Mouse (Mus musculus) layer of hippocampus, adult 18-20 months (tissue): ENCODE data around the gene Fbxl14. TPM values are rescaled to one million over a fixed set of nuclear protein-coding genes. Genes with fewer than 3 reads are reported as not detected.
"Not testable (repeated sequence)": the region's sequence is repeated elsewhere in the genome, so short reads cannot be mapped to it uniquely, and the experiment has no call there.

Source experiments
- DNase-seq, 2 experiments: peaks; one replicate each; pipeline ENCODE4 v3.0.0; 2022; ENCODE audit warnings: low spot score in 2 of 2
- long read RNA-seq: library from polyadenylated mRNA; stranded (forward); transcript quantifications from one replicate; pipeline ENCODE4 v2.0.0, GENCODE M21; 2021
- total RNA-seq, 2 experiments: library from RNA; stranded (reverse); gene quantifications; 2 replicates each; pipeline ENCODE4 v1.2.3; 2021

Gene Fbxl14
- 10 to 100 TPM; 38.6 to 40.1 TPM for total RNA-seq
- long read RNA-seq, transcript Fbxl14-201 (1 exons, 2,963 nt), result major isoform, 15 of 15 reads
- long read RNA-seq, partial matches to known transcripts, result 0 of 15 reads
- long read RNA-seq, other reads (novel, unspliced or antisense), result 0 of 15 reads

DNA sequence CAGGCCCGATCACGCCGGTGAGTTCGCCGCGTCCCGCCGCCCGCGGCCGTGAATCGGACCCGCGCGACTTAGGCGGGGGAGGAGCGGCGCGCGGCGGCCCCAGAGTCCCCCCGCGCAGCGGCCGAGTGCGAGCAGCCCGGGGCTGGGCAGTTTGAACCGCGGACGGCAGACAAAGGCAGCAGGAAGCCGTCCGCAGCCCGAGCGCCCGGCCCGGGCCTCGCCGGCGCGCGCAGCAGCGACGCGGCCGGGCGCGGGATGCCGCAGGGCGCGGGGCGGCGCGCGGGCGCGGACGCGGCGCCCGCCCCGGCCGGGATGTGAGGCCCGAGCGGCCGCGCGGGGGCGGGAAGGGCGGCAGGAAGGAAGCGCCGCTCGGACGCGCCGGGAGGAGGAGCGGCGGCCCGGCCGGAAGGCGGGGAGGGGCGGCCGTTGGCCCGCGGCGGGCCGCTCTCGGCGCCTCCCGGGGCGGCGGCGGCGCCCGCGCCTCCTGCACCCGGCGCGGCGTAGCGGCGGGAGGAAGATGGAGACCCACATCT lies at the start of gene Fbxl14:
Gene Fbxl14, plus strand, starts transcription at position 326 of the 533 bp plus-strand sequence.
- DNase-seq, result peak in 1 of 2 experiments; percentile 27

DNA sequence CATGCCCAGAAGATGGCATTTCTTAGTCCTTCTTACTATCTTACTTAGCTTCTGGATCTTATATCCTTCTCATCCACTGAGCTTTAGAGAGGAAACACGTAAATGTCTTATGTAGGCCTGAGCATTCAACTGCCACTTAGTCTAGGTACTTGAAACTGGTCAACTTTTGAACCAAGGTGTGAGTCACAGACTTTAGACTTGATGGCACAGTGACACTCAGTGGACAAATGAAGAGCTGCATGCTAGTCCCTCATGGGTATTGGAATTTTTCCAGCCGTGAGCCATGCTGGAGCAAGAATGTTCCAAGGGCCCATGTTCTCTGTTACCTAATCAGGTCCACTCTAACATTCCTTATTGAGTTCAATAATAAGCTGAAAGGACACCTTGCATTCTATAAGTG lies 49.0 kb upstream of the Fbxl14 start:
- DNase-seq, result peak; percentile 21 to 77

DNA sequence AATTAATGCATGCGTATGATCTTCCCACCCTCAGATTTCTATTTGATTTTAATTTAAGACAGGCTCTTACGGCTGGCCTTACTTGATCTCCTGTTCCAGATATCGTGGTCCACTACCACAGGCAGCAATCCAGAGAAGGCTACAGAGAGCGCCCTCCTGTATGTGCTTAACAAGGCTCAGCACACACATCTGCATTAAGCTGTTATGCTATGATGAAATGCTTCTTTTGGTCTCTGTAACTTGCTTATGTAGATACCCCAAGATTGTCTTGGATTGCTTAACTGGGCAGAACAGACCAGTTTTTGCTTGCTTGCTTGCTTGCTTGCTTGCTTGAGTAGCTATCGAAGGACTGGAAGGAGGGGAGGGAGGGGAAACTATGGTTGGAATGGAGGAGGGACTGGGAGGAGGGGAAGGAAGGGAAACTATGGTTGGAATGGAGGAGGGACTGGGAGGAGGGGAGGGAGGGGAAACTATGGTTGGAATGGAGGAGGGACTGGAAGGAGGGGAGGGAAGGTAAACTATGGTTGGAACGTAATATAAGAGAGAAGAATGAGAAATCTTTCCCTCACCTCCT lies 47.6 kb upstream of the Fbxl14 start:
- no peak for DNase-seq

DNA sequence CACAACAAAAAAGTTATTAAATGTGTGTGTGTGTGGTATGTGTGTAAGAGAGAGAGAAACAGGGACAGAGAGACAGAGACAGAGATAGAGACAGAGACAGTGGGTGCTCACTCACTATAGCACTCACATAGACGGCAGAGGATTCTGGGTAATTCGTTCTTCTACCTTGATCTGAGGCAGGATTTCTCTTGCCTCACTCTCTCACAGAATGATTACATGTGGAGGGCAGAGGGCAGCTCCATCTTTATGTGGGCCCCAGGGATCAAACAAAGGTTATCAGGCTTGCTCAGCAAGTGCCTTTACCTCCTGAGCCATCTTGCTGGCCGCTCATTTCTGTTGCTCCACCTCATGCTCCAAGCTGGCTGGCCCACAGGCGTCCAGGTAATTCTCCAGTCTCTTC lies 45.1 kb upstream of the Fbxl14 start:
- DNase-seq, result no peak

DNA sequence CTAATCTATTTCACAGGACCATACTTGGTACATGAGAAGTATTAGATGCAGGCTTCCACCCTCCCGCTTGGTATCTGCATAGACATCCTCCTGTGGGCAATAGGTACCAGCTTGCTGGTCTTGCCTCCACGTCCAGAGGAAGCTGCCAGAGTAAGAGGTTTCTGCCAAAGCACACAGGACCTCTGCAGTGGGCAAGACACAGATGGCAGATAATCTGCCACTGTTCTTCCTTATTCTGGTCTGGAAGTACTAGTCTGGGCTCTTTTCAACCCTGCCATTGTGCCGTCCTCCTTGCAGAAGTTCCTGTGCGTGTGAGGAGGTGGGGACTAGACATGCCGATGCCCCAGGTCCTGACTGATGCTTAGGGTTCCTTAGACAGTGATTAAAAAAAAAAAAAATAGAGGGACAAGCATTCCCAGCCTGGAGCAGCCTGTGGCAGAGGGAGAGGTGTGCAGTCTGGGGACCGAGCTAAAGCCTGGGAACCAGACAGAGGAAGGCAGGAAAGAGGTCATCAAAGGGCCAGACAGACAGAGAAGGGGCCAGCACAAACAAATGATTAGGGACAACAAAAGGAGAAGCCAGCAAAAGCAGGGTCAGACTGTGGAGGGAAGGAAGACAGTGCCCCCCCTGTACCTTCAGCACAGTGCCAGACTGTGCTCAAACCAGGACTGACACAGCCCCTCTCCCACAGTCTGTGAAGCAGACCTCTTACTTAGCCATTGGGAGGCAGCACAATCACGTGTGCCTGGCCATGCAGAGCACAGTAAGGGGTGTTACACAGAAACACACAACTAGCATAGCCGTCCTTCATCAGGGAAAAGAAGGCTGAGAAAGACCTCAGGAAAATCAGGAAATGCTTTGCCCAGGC lies 41.3 kb upstream of the Fbxl14 start:
- DNase-seq, result no peak

DNA sequence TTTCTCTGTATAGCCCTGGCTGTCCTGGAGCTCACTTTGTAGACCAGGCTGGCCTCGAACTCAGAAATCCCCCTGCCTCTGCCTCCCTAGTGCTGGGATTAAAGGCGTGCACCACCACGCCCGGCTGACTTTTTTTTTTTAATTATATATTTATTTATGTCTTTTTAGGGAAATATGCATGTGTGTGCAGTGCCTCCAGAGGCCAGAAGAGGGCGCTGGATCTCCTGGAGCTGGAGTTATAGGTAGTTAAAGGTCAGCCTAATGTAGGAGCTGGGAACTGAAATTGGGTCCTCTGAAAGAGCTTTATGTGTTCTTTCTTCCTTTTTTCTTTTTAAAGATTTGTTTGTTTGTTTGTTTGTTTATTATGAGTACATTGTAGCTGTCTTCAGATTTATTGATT lies 36.7 kb upstream of the Fbxl14 start:
- not testable (repeated sequence) for DNase-seq

DNA sequence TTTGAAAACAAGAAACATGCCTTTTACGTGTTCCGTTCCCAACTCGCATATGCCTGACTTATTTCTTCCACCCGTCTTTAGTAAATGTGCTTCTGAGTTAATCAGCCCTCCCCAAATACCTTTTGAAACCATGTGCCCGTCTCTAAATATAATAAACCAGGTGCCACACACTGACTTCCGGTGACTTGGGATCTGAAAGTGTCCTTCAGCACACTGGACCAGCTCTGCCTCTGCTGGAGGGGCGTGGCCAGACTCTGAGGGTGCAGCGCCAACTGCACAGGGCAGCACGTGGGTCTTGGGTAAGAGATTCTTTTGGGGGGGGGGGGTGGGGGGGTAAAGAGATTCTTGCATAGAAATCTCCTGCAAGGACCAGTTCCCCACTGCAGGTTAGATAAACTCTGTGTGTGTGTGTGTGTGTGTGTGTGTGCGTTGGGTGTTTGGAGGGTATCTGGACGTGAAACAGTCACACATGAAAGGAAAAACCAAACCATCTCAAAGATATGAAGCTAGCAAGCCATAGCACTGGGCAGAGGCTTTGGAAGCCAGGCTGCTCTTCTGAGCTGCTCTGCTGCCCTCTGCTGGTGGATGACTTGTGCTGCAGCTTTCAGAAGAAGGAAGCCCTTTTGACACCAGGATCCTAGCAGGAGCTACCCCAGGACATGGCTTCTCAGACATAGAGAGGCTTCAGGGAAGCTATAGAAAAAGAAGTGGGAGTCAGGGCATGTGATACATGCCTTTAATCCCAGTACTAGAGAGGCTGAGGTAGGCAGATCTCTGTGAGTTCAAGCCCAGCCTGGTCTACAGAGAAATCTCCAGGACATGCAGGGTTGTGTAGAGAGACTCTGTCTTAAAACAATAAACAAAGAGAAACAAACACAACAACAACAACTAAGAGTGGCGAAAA lies 35.5 kb upstream of the Fbxl14 start:
- DNase-seq, result peak; percentile 44 to 79

DNA sequence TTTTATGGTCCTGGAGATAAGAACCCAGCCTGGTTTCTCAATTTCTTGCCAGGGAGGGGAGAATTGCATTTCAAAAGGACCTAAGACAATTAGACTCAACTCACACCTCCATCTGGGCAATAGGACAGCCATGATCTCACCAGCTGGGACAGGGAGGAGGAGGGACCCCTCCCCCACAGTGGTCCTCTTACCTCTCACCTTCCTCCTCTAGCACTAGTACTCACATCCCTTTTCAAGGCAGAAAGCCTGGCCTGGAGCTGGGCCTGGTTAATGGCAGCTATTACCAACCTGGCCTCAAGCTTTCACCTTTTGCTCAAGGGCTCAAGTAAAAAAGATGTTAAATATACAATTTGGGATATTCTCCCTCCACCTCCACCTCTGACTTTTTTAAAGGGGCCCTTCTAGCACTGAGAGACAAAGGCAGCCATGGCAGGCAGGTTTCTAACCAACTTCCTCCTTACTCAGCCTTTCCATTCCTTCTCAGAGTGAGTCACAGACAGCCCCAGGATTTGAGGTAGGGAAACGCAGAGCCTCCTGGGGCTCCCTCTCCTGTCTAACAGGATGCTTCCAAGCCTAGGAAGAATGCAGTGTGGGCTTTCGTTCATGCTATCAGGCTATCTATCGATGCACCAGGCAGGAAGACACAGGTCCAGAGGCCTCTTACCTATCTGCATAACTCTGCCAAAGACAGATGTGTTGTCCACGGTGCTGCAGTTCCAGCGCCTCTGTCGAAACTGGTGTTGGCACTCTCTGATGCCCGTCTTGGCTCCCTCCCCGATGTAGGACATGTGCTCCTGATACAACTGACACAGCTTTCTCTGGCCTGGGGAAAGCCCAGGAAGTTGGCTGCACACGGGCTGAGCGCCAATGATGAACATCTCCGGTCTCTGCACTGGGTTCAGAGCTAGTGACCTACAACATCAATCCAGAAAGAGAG lies 33.5 kb upstream of the Fbxl14 start:
- no peak for DNase-seq

DNA sequence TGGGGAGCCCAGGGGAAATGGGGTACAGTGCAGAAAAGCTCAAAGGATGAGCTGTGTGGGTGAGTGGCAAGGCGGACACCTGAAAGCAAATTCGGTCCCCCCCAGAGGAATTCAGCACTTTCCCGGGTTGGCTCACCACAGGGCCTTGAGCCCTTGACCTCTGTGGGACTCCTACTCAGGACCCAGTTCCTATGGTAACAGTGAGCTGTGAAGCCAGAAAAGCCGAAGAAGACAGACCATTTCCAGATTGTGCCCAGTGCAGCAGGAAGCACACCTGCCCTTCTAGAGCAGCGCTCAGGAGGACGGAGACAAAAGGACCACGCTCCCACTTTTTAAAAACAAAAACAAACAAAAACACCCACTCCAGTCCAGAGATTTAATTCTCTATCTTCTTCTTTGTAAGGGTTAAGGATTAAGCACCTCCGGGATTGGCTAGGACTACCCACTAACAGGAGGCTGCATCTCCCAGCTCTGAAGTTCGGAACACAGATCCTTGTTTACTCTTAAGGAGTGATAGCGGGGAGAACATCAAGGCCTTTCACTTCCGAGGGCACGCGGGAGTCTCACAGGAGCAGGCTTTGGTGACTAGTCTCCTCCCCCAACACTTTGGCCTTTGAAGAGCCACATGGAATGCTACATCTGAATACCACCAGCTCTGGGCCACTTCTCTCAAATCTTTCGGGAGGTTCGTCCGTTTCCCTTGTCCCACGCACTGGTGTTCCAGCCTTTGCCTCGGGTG lies 31.0 kb upstream of the Fbxl14 start:
- DNase-seq, result no peak

DNA sequence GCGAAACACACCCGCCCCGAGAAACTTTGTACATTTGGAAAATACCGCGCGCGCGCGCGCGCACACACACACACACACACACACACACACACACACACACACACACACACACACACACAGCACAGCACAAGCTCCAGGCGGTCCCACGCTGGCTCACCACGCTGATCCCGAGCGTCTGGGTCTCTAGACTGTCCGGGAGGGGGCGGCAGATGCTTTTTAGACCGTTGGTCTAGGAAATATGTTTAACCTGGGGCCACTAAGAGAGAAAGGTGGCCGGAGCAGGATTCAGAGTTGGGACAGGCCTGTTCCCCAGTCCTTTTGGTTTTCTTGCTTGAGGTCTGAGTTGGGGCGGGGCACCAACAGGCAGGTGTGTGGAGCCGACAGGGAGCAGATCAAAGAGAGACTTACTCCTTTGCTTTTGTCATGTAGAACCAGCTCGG lies 30.4 kb upstream of the Fbxl14 start:
- DNase-seq, result no peak

DNA sequence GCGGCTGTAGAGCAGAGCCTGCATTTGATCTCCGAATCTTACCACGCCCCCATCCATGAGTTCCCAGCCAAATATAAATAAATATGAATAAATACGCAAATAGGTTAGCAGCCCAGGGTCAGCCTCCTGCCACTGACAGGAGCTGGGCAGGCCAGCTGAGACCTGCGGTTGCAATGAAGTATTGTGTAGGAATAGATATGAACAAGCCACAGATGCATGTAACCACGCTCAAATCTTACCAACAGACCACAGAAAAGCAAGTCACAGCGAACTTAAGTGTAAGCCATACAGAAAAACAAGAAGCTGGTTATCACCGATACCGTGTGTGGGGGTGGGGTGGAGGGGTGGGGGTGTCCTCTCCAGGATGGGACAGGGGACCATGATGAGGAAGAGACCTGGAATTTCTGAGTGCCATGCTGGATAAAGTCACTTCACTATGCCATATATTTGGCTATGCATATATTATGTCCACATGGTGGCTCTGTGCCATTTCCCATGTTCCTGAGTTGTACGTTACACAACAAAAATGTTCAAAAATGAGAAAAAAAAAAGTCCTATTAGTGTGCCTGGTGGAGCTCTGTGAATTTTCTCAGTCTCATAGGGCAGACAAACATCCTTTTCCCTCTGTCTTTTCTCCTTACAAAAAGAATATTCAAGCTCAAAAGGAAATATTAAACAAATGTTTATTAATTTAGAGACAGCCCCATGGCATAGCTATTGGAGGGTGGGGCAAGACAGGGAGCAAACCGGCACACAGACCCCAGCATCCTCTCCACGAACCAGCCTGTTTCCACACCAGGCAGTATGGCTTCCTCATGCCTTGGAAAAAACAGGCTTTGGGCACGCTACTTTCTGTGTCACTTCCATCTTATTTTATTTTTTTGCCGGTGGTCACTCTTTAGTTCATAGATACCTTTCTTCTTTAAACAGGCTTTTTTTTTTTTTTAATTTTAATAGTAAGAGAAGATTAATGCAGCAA lies 28.2 kb upstream of the Fbxl14 start:
- no peak for DNase-seq

DNA sequence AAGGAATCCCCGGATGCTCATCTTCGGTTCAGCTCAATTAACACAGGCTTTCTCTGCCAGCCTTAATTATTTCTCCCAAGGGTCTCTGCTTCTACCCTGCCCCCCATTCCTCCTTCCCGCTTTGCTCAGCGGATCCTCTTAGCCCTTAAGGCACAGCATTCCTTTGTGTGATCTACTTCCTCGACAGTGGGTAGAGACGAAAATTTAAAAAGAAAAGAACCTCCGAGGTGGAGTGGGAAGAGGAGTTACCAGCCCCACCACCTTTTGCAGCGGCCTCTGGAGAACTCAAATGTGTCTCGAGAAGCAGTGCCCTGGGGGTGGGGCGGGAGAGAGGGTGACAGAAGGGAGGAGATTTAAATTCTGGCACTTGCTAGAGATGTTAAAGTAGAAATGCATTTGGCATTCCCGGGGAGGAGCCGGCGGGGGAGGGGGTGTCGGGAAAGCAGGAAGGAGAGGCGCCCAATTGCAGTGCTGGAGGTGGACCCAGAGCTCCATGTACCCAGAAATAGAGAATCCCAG lies 27.4 kb upstream of the Fbxl14 start:
- peak; percentile 51 to 71 for DNase-seq

DNA sequence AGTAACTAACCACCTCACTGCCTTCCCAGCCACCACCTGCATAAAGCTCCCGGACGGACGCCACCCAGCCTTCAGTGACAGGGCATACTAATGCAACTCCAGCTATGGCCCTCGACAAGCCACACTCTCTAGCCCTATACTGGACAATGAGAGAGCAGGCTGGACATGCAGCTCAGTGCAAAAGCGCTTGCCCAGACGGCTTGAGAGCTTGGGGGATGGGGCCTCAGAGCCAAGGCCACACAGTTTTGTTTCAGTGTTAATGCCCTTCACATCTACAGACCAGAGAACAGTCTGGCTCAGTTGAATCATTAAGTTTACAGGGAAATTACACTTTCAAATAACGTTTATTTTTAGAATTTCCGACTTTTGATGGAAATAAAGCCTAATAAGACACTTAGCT lies 21.3 kb upstream of the Fbxl14 start:
- no peak for DNase-seq

DNA sequence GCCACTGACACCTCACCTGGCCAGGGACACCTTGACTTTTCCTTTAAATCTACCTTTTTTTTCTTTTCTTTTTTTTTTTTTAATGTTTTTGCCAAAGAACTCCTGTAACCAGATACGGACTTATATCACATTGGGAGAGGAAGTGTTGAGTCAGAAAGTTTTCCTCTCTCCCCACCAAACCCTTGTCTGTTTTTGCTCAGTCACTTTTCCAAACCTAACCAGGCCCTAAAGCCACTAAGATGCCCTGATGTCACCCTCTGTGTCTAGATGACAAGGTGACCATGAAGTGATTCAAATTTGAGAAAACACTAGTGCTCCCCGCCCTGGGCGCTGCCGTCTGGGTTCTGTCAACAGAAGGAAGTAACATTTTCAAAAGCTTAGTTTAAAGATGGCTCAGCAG lies 20.4 kb upstream of the Fbxl14 start:
- DNase-seq, result no peak

DNA sequence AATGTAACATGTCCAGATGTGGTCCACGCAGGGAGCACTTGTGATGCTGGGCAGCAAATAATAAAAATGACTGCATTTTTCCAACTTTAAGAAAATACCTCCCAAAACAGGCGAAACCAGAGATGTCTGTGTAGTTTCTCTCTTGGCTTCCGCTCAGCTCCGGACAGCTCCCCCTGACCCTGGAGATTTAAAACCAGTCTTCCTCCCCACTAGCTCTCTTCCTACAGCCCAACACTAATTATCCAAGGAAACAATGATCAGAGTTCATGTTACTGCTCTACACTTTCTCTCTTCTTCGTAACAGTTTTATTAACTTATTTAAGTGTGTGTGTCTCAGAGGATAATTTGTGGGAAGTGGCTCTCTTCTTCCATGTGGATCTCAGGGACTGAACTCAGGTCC lies 19.1 kb upstream of the Fbxl14 start:
- no peak for DNase-seq

DNA sequence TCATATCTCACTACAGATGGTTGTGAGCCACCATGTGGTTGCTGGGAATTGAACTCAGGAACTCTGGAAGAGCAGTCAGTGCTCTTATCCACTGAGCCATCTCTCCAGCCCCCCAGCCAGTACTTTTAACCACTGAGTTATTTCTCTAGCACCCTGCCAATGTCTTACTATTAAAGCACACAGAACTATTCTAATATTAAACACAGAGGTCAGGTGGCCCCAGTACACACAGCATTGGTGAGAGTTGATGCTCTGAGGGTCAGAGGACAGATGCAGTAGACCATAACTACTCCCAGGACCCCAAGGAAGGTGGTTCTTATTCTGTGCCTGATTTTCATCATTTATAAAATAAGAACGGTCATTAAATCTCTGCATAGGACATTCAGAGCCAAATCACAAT lies 13.3 kb upstream of the Fbxl14 start:
- DNase-seq, result no peak

DNA sequence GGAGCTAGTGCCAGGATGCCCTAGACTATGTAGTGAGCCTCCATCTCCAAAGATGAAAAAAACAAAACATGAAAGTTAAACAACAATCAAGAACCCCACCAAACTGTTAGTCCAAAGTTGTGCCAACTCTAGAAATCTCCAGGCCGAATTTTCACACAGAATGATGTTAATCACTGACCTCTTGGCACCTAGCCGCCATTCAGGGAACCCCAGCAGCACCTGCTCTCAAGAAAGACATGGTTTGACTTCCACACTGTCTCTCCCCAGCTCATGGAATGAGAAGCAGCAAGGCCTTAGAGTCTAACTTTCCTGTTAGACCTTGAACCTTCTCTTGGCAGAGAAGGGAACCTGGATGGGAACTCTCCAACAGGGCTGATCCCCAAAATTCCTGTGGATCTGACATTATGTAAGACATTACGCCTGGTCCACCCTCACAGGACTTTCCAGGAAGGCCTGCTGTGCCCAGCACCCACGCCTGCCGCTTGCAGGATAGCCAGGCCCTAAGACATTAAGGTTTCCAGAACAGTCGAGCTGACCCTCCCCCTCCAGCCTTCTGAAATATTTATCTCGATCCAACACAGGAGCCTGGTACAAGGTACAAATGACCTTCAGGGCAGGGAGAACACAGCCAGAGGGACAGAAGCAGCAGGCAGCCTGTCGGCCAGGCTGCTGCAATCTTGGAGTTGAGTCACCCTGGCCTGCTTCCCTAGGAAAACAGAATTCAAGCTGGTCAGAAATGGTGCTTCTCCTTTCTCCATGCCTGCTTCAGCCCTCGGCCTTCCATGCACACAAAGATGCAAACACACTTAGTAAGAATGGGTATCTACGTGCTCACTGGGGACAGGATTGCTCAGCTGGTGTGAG lies 12.3 kb upstream of the Fbxl14 start:
- no peak for DNase-seq
